ENCODE assay signal across 8 mouse cellular contexts in genomic region chr5:113882566-113883383, GRCm38 (mm10). TPM values are rescaled to one million over a fixed set of nuclear protein-coding genes. Genes with fewer than 3 reads are reported as not detected.
DNase-seq lines count a peak whose midpoint lies in the region; ATAC-seq and TF ChIP-seq lines count a peak whose summit lies in the region.

No protein-coding gene starts in this region.

- no peaks in the 10 kb centered on the region for H3K27me3 ChIP-seq in kidney, postnatal 0 days (ENCODE audit: insufficient read depth, low read length)
- H3K27me3 ChIP-seq in kidney, adult 2 months (replicated peaks; ENCODE audit: control insufficient read depth, insufficient read depth, low read length) = no peaks in the 10 kb centered on the region
- no peaks in the 10 kb centered on the region for H3K27me3 ChIP-seq in lung, postnatal 0 days (replicated peaks; ENCODE audit: insufficient read depth, low read length)

- no peak for ATAC-seq in kidney, postnatal 0 days (replicated peaks; ENCODE audit: low FRiP score, low read depth)
- peak; percentile 31; the same call in 1 of the 2 replicates for ATAC-seq in lung, postnatal 0 days
- no peak for ATAC-seq in monocyte, adult 5-6 weeks (replicated peaks; ENCODE audit: insufficient number of reproducible peaks, low FRiP score, low TSS enrichment, poor library complexity, severe bottlenecking)

- no peak overlapping the region for H3K4me2 ChIP-seq in kidney, postnatal 0 days (ENCODE audit: low read length)
- 0 out of 2 replicates have a peak overlapping the region, but pooled peaks have one; percentile 9 for H3K4me2 ChIP-seq in lung, postnatal 0 days (replicated peaks; ENCODE audit: low read depth, low read length)

- TF ChIP-seq EP300 in lung, postnatal 0 days (IDR thresholded peaks at IDR 0.05) = no peak

- peaks cover 3% of the 10 kb centered on the region; the same call in 1 of the 2 replicates for H3K36me3 ChIP-seq in kidney, postnatal 0 days (ENCODE audit: insufficient read depth, low read length)
- no peaks in the 10 kb centered on the region for H3K36me3 ChIP-seq in kidney, adult 2 months (ENCODE audit: control insufficient read depth, insufficient read depth, low read length)
- peaks cover 12% of the 10 kb centered on the region for H3K36me3 ChIP-seq in lung, postnatal 0 days (ENCODE audit: insufficient read depth, low read length)

- H3K27ac ChIP-seq in kidney, postnatal 0 days = no peak overlapping the region
- no peak overlapping the region for H3K27ac ChIP-seq in kidney, adult 2 months (ENCODE audit: insufficient read depth, low read depth, low read length)
- H3K27ac ChIP-seq in lung, postnatal 0 days (ENCODE audit: low read length) = peak overlapping the region; percentile 32; the same call in 1 of the 2 replicates

- no peak overlapping the region for H3K4me3 ChIP-seq in kidney, postnatal 0 days (replicated peaks; ENCODE audit: low read depth, low read length)
- H3K4me3 ChIP-seq in kidney, adult 2 months (ENCODE audit: insufficient read depth, low read depth, low read length) = no peak overlapping the region
- H3K4me3 ChIP-seq in lung, postnatal 0 days (ENCODE audit: low read depth, low read length) = no peak overlapping the region

- no peak for TF ChIP-seq CTCF in kidney, postnatal 0 days (IDR thresholded peaks at IDR 0.05; ENCODE audit: low read depth)
- no peak for TF ChIP-seq CTCF in kidney, adult 2 months (conservative IDR thresholded peaks at IDR 0.05; ENCODE audit: insufficient read depth, insufficient read length, low read depth, low read length)
- TF ChIP-seq CTCF in brain, embryonic 14.5 days (IDR thresholded peaks at IDR 0.05; ENCODE audit: borderline replicate concordance, extremely low read depth, insufficient read depth, insufficient read length) = no peak
- TF ChIP-seq CTCF in lung, postnatal 0 days (IDR thresholded peaks at IDR 0.05) = no peak

- H3K9me3 ChIP-seq in kidney, postnatal 0 days (replicated peaks; ENCODE audit: low read length) = no peaks in the 10 kb centered on the region
- H3K9me3 ChIP-seq in lung, postnatal 0 days (ENCODE audit: low read length) = no peaks in the 10 kb centered on the region

- 0 out of 2 replicates have a peak overlapping the region, but pooled peaks have one; percentile 8 for H3K9ac ChIP-seq in kidney, postnatal 0 days (ENCODE audit: low read depth, low read length)
- no peak overlapping the region; the same call in 1 of the 2 replicates for H3K9ac ChIP-seq in lung, postnatal 0 days (replicated peaks; ENCODE audit: low read depth)

- WGBS in kidney, postnatal 0 days = 51% methylated on average over 15 of the region's 15 CpGs
- 60% methylated on average over 15 of the region's 15 CpGs for WGBS in kidney, adult 2 months
- 38% methylated on average over 15 of the region's 15 CpGs for WGBS in lung, postnatal 0 days

- TF ChIP-seq POLR2A in kidney, adult 2 months (IDR thresholded peaks at IDR 0.05; ENCODE audit: low read depth, low read length) = no peak
- no peak for TF ChIP-seq POLR2A in brain, embryonic 14.5 days (IDR thresholded peaks at IDR 0.05; ENCODE audit: borderline replicate concordance, extremely low read depth, insufficient read depth, insufficient read length, poor library complexity, severe bottlenecking)

- H3K4me1 ChIP-seq in kidney, postnatal 0 days (replicated peaks; ENCODE audit: insufficient read depth, low read length) = peaks cover 20% of the 10 kb centered on the region; the same call in 1 of the 2 replicates
- H3K4me1 ChIP-seq in kidney, adult 2 months (ENCODE audit: control insufficient read depth, insufficient read depth, low read length) = peaks cover 10% of the 10 kb centered on the region; the same call in 1 of the 2 replicates
- peaks cover 18% of the 10 kb centered on the region; the same call in 1 of the 2 replicates for H3K4me1 ChIP-seq in lung, postnatal 0 days (ENCODE audit: insufficient read depth, low read depth, low read length)

- no peak for DNase-seq in kidney, postnatal 0 days (ENCODE audit: low spot score)
- no peak for DNase-seq in kidney, adult 2 months
- peak; percentile 92 for DNase-seq in brain, embryonic 14.5 days (ENCODE audit: low read depth)
- peak; percentile 61 for DNase-seq in heart, postnatal 4 days
- no peak for DNase-seq in lung, postnatal 0 days (ENCODE audit: low spot score)
- no peak for DNase-seq in cerebellum, adult 18-20 months
- no peak for DNase-seq in cerebellum, postnatal 36 days

RNA-seq across cellular contexts. Expression of gene Coro1c, which starts 25.8 kb away (rescaled TPM):
- 69.5 and 86.7 TPM in 2 replicates for polyA plus RNA-seq in kidney, postnatal 0 days (2015; fragmentation: Nextera tagmentation; extraction: Ambion mirVana)
- 43.1 and 43.5 TPM in 2 replicates for polyA plus RNA-seq in kidney, adult 2 months (2012; rRNA removed)
- 136 and 202 TPM in 2 replicates for polyA plus RNA-seq in brain, embryonic 14.5 days (2012; rRNA removed)
- total RNA-seq in heart, postnatal 4 days (2021) = 100 to 1,000 TPM in 1 of 2 experiments, 10 to 100 TPM in 1; 92.4 to 108 TPM
- polyA plus RNA-seq in lung, postnatal 0 days (2015; fragmentation: Nextera tagmentation; extraction: Ambion mirVana) = 102 and 115 TPM in 2 replicates
- total RNA-seq in monocyte, adult 5-6 weeks (2017) = 129 to 177 TPM (median 136 TPM) in 3 replicates

RNA-seq across cellular contexts. Expression of gene Selplg, which starts 50.3 kb away (rescaled TPM):
- polyA plus RNA-seq in kidney, postnatal 0 days (2015; fragmentation: Nextera tagmentation; extraction: Ambion mirVana) = 2.1 and 2.4 TPM in 2 replicates
- polyA plus RNA-seq in kidney, adult 2 months (2012; rRNA removed) = 9.6 and 20.5 TPM in 2 replicates
- polyA plus RNA-seq in brain, embryonic 14.5 days (2012; rRNA removed) = 0.88 and 1.3 TPM in 2 replicates
- total RNA-seq in heart, postnatal 4 days (2021) = 1 to 10 TPM; 1.3 to 2.1 TPM
- 14.6 and 15.1 TPM in 2 replicates for polyA plus RNA-seq in lung, postnatal 0 days (2015; fragmentation: Nextera tagmentation; extraction: Ambion mirVana)
- 212 to 415 TPM (median 221 TPM) in 3 replicates for total RNA-seq in monocyte, adult 5-6 weeks (2017)

Comparison
In these comparisons a context has a peak if more than half of its experiments do, and no peak if none do; other contexts are left out.
1. DNase-seq: peak in brain, embryonic 14.5 days (single experiment) and heart, postnatal 4 days (single experiment); none in kidney, postnatal 0 days (single experiment), kidney, adult 2 months (single experiment), lung, postnatal 0 days (single experiment), cerebellum, adult 18-20 months (0 of 2) and cerebellum, postnatal 36 days (0 of 2).